Mouse (Mus musculus) left cerebral cortex, adult 8-10 months (tissue): ENCODE data around the gene Gm9611. TPM values are rescaled to one million over a fixed set of nuclear protein-coding genes. Genes with fewer than 3 reads are reported as not detected.
"Not testable (repeated sequence)": the region's sequence is repeated elsewhere in the genome, so short reads cannot be mapped to it uniquely, and the experiment has no call there.

ENCODE experiments used
- DNase-seq, 2 experiments: peaks; one replicate each; pipeline ENCODE4 v3.0.0; 2022; ENCODE audit warnings: low spot score in 2 of 2
- microRNA-seq, 2 experiments: library from miRNA; unstranded; fragments of <30 nt; microRNA quantifications; one replicate each; pipeline ENCODE4 v1.2.0; 2022
- total RNA-seq, 4 experiments: library from RNA; stranded (reverse); gene quantifications; 2 replicates each; pipeline ENCODE4 v1.2.4; 2022

Gm9611 gene
- total RNA-seq = not detected

DNA sequence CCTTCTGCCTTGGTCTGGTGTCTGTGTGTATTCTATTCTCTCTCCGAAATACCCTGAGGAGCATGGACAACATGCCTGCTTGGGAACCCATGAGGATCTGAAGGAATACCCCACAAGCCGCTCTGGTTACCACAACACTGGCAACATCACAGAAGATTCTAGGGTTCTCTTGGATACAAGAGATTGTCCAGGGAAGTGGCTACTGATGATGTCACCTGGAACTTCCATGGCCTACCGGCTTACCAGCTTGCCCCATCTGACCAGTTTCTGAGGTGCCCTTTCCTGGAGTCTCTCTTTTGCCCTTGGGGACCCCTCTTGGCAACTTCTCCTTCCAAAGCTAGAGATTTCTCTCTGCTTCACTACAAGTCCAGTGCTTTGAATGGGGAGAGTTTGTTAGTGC is at the start of gene Gm9611:
Gm9611 (minus strand) TSS at position 101 of the 400 bp plus-strand sequence.
- DNase-seq = not testable (repeated sequence)

GRCm38 (mm10) chr14:42309910-42310309 is 12.8 kb upstream of the Gm9611 start, which contains the start of gene Gm7995:
Gene Gm7995, plus strand, starts transcription at chr14:42310210.
- not testable (repeated sequence) for DNase-seq

DNA sequence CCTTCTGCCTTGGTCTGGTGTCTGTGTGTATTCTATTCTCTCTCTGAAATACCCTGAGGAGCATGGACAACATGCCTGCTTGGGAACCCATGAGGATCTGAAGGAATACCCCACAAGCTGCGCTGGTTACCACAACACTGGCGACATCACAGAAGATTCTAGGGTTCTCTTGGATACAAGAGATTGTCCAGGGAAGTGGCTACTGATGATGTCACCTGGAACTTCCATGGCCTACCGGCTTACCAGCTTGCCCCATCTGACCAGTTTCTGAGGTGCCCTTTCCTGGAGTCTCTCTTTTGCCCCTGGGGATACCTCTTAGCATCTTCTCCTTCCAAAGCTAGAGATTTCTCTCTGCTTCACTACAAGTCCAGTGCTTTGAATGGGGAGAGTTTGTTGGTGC is 37.2 kb downstream of the Gm9611 start, which contains the start of gene Gm17026:
Gm17026 (minus strand) TSS at position 101 of the 400 bp plus-strand sequence.
- DNase-seq = not testable (repeated sequence)

Small RNAs within 50 kb of the gene (microRNA-seq; reads per million reads assigned to microRNA genes)
- 0 reads per million in 2 experiments for gene Gm25208
- gene Gm25892 = 0 reads per million in 2 experiments

Other genes starting within 250 kb of the Gm9611 start
- gene Gm7951, start 180.0 kb downstream of the Gm9611 start, total RNA-seq = not detected
- not detected for gene Gm17027, start 134.7 kb downstream of the Gm9611 start, total RNA-seq
- gene Gm3573, start 106.6 kb downstream of the Gm9611 start, total RNA-seq = 1 to 10 TPM in 2 of 4 experiments, under 1 TPM in 1, not detected in 1; 0.85 to 2.8 (median 1.4) TPM
- not detected for gene Gm17026, start 37.3 kb downstream of the Gm9611 start, total RNA-seq
- gene Gm7995, start 12.9 kb upstream of the Gm9611 start, total RNA-seq = not detected
- not detected for gene Gm8005, start 142.3 kb upstream of the Gm9611 start, total RNA-seq
- gene Gm8011, start 166.5 kb upstream of the Gm9611 start, total RNA-seq = not detected
- not detected for gene Gm8020, start 205.0 kb upstream of the Gm9611 start, total RNA-seq
- under 1 TPM in 1 of 4 experiments, not detected in 3; 0.25 TPM for gene Gm8024, start 226.9 kb upstream of the Gm9611 start, total RNA-seq